Mouse (Mus musculus): ENCODE measurements around the gene Apol9b.

GRCm38 (mm10) chr15:77760037-77760436 is 31.2 kb downstream of the Apol9b start:
- TF ChIP-seq CTCF (IDR thresholded peaks at IDR 0.05; ENCODE audit: insufficient read depth, low read length) (no peak), POLR2A (IDR thresholded peaks at IDR 0.05; ENCODE audit: borderline replicate concordance, extremely low read depth, low read depth, low read length) (no peak)

Data from lung, adult 2 months (tissue).